Mouse (Mus musculus): ENCODE measurements around the gene Kdm4d. TPM values are rescaled to one million over a fixed set of nuclear protein-coding genes. Genes with fewer than 3 reads are reported as not detected.
A peak's percentile ranks its signal among the peaks of the same experiment; 100 is the strongest.

Gene Kdm4d
- polyA plus RNA-seq, 1 experiment from 2014 or later = 0.18 TPM

GRCm38 (mm10) chr9:14523408-14524043 is 23.2 kb upstream of the Kdm4d start:
- ATAC-seq (replicated peaks; ENCODE audit: low FRiP score) = no peak; the same call in 1 of the 2 replicates
- Histone ChIP-seq H3K9ac (ENCODE audit: low read depth, low read length) (no peak overlapping the region), H3K4me2 (no peak overlapping the region), H3K27me3 (replicated peaks; ENCODE audit: control insufficient read depth, insufficient read depth, low read length) (no peaks in the 10 kb centered on the region), H3K4me1 (replicated peaks; ENCODE audit: control insufficient read depth, insufficient read depth, low read length) (0 out of 2 replicates have a peak, but pooled peaks cover 3% of the 10 kb centered on the region), H3K4me3 (ENCODE audit: low read depth, low read length) (no peak overlapping the region), H3K27ac (ENCODE audit: low read depth, low read length) (no peak overlapping the region), H3K36me3 (ENCODE audit: control insufficient read depth, insufficient read depth, low read length) (no peaks in the 10 kb centered on the region), H3K9me3 (ENCODE audit: control insufficient read depth, low read length) (no peaks in the 10 kb centered on the region)
- DNase-seq (ENCODE audit: low spot score) = no peak
- 13% methylated on average over 4 of the region's 4 CpGs for WGBS

GRCm38 (mm10) chr9:14521695-14522094 is 21.4 kb upstream of the Kdm4d start:
- no peak overlapping the region for H3K27ac ChIP-seq (ENCODE audit: low read depth, low read length)
- H3K9me3 ChIP-seq (ENCODE audit: control insufficient read depth, low read length) = no peaks in the 10 kb centered on the region
- 30% methylated on average over 2 of the region's 2 CpGs for WGBS
- DNase-seq (ENCODE audit: low spot score) = no peak
- no peaks in the 10 kb centered on the region for H3K36me3 ChIP-seq (ENCODE audit: control insufficient read depth, insufficient read depth, low read length)
- H3K4me2 ChIP-seq = no peak overlapping the region
- H3K9ac ChIP-seq (ENCODE audit: low read depth, low read length) = no peak overlapping the region
- 0 out of 2 replicates have a peak, but pooled peaks cover 3% of the 10 kb centered on the region for H3K4me1 ChIP-seq (replicated peaks; ENCODE audit: control insufficient read depth, insufficient read depth, low read length)
- H3K4me3 ChIP-seq (ENCODE audit: low read depth, low read length) = no peak overlapping the region
- no peaks in the 10 kb centered on the region for H3K27me3 ChIP-seq (replicated peaks; ENCODE audit: control insufficient read depth, insufficient read depth, low read length)
- no peak for ATAC-seq (replicated peaks; ENCODE audit: low FRiP score)

- ATAC-seq (replicated peaks; ENCODE audit: low FRiP score) = no peak
- Histone ChIP-seq H3K4me3 (ENCODE audit: low read depth, low read length) (no peak overlapping the region), H3K4me1 (replicated peaks; ENCODE audit: control insufficient read depth, insufficient read depth, low read length) (0 out of 2 replicates have a peak, but pooled peaks cover 3% of the 10 kb centered on the region), H3K27me3 (replicated peaks; ENCODE audit: control insufficient read depth, insufficient read depth, low read length) (no peaks in the 10 kb centered on the region), H3K36me3 (ENCODE audit: control insufficient read depth, insufficient read depth, low read length) (no peaks in the 10 kb centered on the region), H3K9me3 (ENCODE audit: control insufficient read depth, low read length) (no peaks in the 10 kb centered on the region), H3K4me2 (no peak overlapping the region), H3K27ac (ENCODE audit: low read depth, low read length) (no peak overlapping the region), H3K9ac (ENCODE audit: low read depth, low read length) (no peak overlapping the region)
- WGBS = 56% methylated on average over 3 of the region's 3 CpGs
- no peak for DNase-seq (ENCODE audit: low spot score)
These were observed 20.8 kb upstream of the Kdm4d start for GRCm38 (mm10) chr9:14520971-14521670.

- no peak for DNase-seq (ENCODE audit: low spot score)
- Histone ChIP-seq H3K4me1 (replicated peaks; ENCODE audit: control insufficient read depth, insufficient read depth, low read length) (0 out of 2 replicates have a peak, but pooled peaks cover 3% of the 10 kb centered on the region), H3K4me3 (ENCODE audit: low read depth, low read length) (no peak overlapping the region), H3K4me2 (no peak overlapping the region), H3K36me3 (ENCODE audit: control insufficient read depth, insufficient read depth, low read length) (no peaks in the 10 kb centered on the region), H3K27ac (ENCODE audit: low read depth, low read length) (no peak overlapping the region), H3K27me3 (replicated peaks; ENCODE audit: control insufficient read depth, insufficient read depth, low read length) (no peaks in the 10 kb centered on the region), H3K9me3 (ENCODE audit: control insufficient read depth, low read length) (no peaks in the 10 kb centered on the region), H3K9ac (ENCODE audit: low read depth, low read length) (no peak overlapping the region)
- WGBS = 81% methylated on average over 3 of the region's 3 CpGs
- no peak for ATAC-seq (replicated peaks; ENCODE audit: low FRiP score)
These were observed 17.8 kb upstream of the Kdm4d start for GRCm38 (mm10) chr9:14518105-14518504.

GRCm38 (mm10) chr9:14517296-14517695 is 17.0 kb upstream of the Kdm4d start:
- no peaks in the 10 kb centered on the region for H3K27me3 ChIP-seq (replicated peaks; ENCODE audit: control insufficient read depth, insufficient read depth, low read length)
- 0 out of 2 replicates have a peak, but pooled peaks cover 3% of the 10 kb centered on the region for H3K4me1 ChIP-seq (replicated peaks; ENCODE audit: control insufficient read depth, insufficient read depth, low read length)
- no peaks in the 10 kb centered on the region for H3K36me3 ChIP-seq (ENCODE audit: control insufficient read depth, insufficient read depth, low read length)
- H3K4me3 ChIP-seq (ENCODE audit: low read depth, low read length) = no peak overlapping the region
- H3K9me3 ChIP-seq (ENCODE audit: control insufficient read depth, low read length) = no peaks in the 10 kb centered on the region
- no peak overlapping the region for H3K4me2 ChIP-seq
- ATAC-seq (replicated peaks; ENCODE audit: low FRiP score) (no peak), DNase-seq (ENCODE audit: low spot score) (no peak)
- no peak overlapping the region for H3K27ac ChIP-seq (ENCODE audit: low read depth, low read length)
- 69% methylated on average over 1 of the region's 1 CpGs for WGBS
- no peak overlapping the region for H3K9ac ChIP-seq (ENCODE audit: low read depth, low read length)

GRCm38 (mm10) chr9:14512633-14513445 is 12.6 kb upstream of the Kdm4d start:
- Histone ChIP-seq H3K4me2 (no peak overlapping the region), H3K36me3 (ENCODE audit: control insufficient read depth, insufficient read depth, low read length) (peaks cover 13% of the 10 kb centered on the region)
- ATAC-seq (replicated peaks; ENCODE audit: low FRiP score) = no peak

GRCm38 (mm10) chr9:14500916-14501424 is 688 bp upstream of the Kdm4d start:
- Histone ChIP-seq H3K9me3 (ENCODE audit: control insufficient read depth, low read length) (no peaks in the 10 kb centered on the region), H3K4me1 (replicated peaks; ENCODE audit: control insufficient read depth, insufficient read depth, low read length) (no peaks in the 10 kb centered on the region; the same call in 1 of the 2 replicates), H3K27me3 (replicated peaks; ENCODE audit: control insufficient read depth, insufficient read depth, low read length) (no peaks in the 10 kb centered on the region), H3K4me2 (peak overlapping the region; percentile 77), H3K27ac (ENCODE audit: low read depth, low read length) (no peak overlapping the region), H3K4me3 (ENCODE audit: low read depth, low read length) (peak overlapping the region; percentile 90), H3K9ac (ENCODE audit: low read depth, low read length) (peak overlapping the region; percentile 71), H3K36me3 (ENCODE audit: control insufficient read depth, insufficient read depth, low read length) (peaks cover 15% of the 10 kb centered on the region)
- WGBS = 3% methylated on average over 10 of the region's 10 CpGs
- DNase-seq (ENCODE audit: low spot score) (no peak), ATAC-seq (replicated peaks; ENCODE audit: low FRiP score) (peak; percentile 6; the same call in 1 of the 2 replicates)

More at GRCm38 (mm10) chr9:14512633-14513445, 12.6 kb upstream of the Kdm4d start:
- no peaks in the 10 kb centered on the region for H3K4me1 ChIP-seq (replicated peaks; ENCODE audit: control insufficient read depth, insufficient read depth, low read length)
- WGBS = 82% methylated on average over 9 of the region's 9 CpGs
- no peak overlapping the region for H3K4me3 ChIP-seq (ENCODE audit: low read depth, low read length)
- no peaks in the 10 kb centered on the region for H3K9me3 ChIP-seq (ENCODE audit: control insufficient read depth, low read length)
- no peak overlapping the region for H3K27ac ChIP-seq (ENCODE audit: low read depth, low read length)
- H3K27me3 ChIP-seq (replicated peaks; ENCODE audit: control insufficient read depth, insufficient read depth, low read length) = no peaks in the 10 kb centered on the region
- DNase-seq (ENCODE audit: low spot score) = no peak
- H3K9ac ChIP-seq (ENCODE audit: low read depth, low read length) = no peak overlapping the region

GRCm38 (mm10) chr9:14498896-14499705 is 1.2 kb downstream of the Kdm4d start:
- H3K4me1 ChIP-seq (replicated peaks; ENCODE audit: control insufficient read depth, insufficient read depth, low read length) = no peaks in the 10 kb centered on the region; the same call in 1 of the 2 replicates
- no peak for DNase-seq (ENCODE audit: low spot score)
- H3K36me3 ChIP-seq (ENCODE audit: control insufficient read depth, insufficient read depth, low read length) = peaks cover 4% of the 10 kb centered on the region; the same call in 1 of the 2 replicates
- H3K27me3 ChIP-seq (replicated peaks; ENCODE audit: control insufficient read depth, insufficient read depth, low read length) = no peaks in the 10 kb centered on the region
- H3K4me3 ChIP-seq (ENCODE audit: low read depth, low read length) = peak overlapping the region; percentile 90; the same call in 1 of the 2 replicates
- ATAC-seq (replicated peaks; ENCODE audit: low FRiP score) = no peak
- H3K4me2 ChIP-seq = peak overlapping the region; percentile 81
- 72% methylated on average over 4 of the region's 4 CpGs for WGBS
- H3K27ac ChIP-seq (ENCODE audit: low read depth, low read length) = no peak overlapping the region
- no peaks in the 10 kb centered on the region for H3K9me3 ChIP-seq (ENCODE audit: control insufficient read depth, low read length)
- no peak overlapping the region for H3K9ac ChIP-seq (ENCODE audit: low read depth, low read length)
